Mouse (Mus musculus) forebrain, embryonic 12.5 days (tissue): ENCODE measurements around the gene Wdr41. TPM values are rescaled to one million over a fixed set of nuclear protein-coding genes. Genes with fewer than 3 reads are reported as not detected.
A peak's percentile ranks its signal among the peaks of the same experiment; 100 is the strongest.

Source experiments
- ATAC-seq: fragments of 200-750 bp; cut with Nextera tagmentation; 2 replicates; pipeline ENCODE4 v1.8.0; 2017; ENCODE audit warnings: moderate TSS enrichment; ENCODE audit not compliant: low FRiP score
- H3K27ac ChIP-seq: fragments of 300-500 bp; sonication (generic); 2 replicates; pipeline ENCODE4 v1.5.1; 2016; ENCODE audit warnings: mild to moderate bottlenecking
- H3K27me3 ChIP-seq: fragments of 300-500 bp; sonication (generic); 2 replicates; pipeline ENCODE4 v1.6.1; 2016; ENCODE audit warnings: mild to moderate bottlenecking
- H3K36me3 ChIP-seq: fragments of 300-500 bp; sonication (generic); replicated peaks from 2 replicates; pipeline ENCODE4 v1.6.1; 2016; ENCODE audit warnings: mild to moderate bottlenecking
- H3K4me1 ChIP-seq: fragments of 300-500 bp; sonication (generic); 2 replicates; pipeline ENCODE4 v1.6.1; 2016
- H3K4me2 ChIP-seq: fragments of 300-500 bp; sonication (generic); 2 replicates; pipeline ENCODE4 v1.6.1; 2016; ENCODE audit warnings: mild to moderate bottlenecking, moderate library complexity
- H3K4me3 ChIP-seq: fragments of 300-500 bp; sonication (generic); replicated peaks from 2 replicates; pipeline ENCODE4 v1.5.1; 2016; ENCODE audit warnings: mild to moderate bottlenecking
- H3K9ac ChIP-seq: fragments of 300-500 bp; sonication (generic); 2 replicates; pipeline ENCODE4 v1.6.1; 2016; ENCODE audit warnings: mild to moderate bottlenecking
- H3K9me3 ChIP-seq: fragments of 300-500 bp; sonication (generic); 2 replicates; pipeline ENCODE4 v1.6.1; 2016
- WGBS: fragments of 180-500 bp; shearing (Covaris S2); methylation state at CpG from one replicate; pipeline ENCODE4 v1.1.7; 2016; 5-methylcytosine and 5-hydroxymethylcytosine counted together
- polyA plus RNA-seq: library from polyadenylated mRNA; unstranded; fragments of >200 nt; fragmentation: Nextera tagmentation; extraction: Ambion mirVana; gene quantifications from 2 replicates; pipeline ENCODE4 v1.2.1, GENCODE M21; 2016

Wdr41 gene
- polyA plus RNA-seq, 1 experiment from 2014 or later = 23.5 TPM

- H3K9ac ChIP-seq = no peak overlapping the region
- WGBS = 83% methylated on average over 9 of the region's 9 CpGs
- H3K9me3 ChIP-seq = no peaks in the 10 kb centered on the region
- H3K4me2 ChIP-seq = no peak overlapping the region
- no peaks in the 10 kb centered on the region for H3K27me3 ChIP-seq
- no peak overlapping the region for H3K4me3 ChIP-seq
- no peak for ATAC-seq
- H3K36me3 ChIP-seq = no peaks in the 10 kb centered on the region
- H3K27ac ChIP-seq = no peak overlapping the region
- no peaks in the 10 kb centered on the region for H3K4me1 ChIP-seq
Observed at GRCm38 (mm10) chr13:95040140-95040738, 64.1 kb downstream of the Wdr41 start.

DNA sequence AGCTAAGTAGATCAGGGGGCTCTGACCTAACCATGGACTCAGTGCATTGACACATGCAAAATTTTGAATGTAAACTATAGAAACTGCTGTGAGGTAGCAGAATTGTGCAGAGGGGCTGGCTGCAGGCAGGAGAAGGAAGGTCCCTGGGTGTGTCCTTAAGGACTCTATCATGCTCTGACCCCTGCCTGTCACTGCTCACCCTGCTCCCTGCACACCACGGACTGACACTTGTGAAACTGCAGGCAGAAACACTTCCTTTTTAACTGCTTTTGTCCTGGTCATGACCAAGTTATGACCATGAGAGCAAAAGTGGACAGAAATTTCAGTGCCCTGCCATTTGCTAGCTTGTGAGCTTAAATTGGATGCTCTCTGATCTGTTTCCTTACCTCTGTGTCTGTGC, 68.0 kb downstream of the Wdr41 start:
- WGBS = 45% methylated on average over 1 of the region's 1 CpGs
- Histone ChIP-seq H3K27ac (no peak overlapping the region), H3K4me2 (no peak overlapping the region), H3K27me3 (no peaks in the 10 kb centered on the region), H3K4me1 (no peaks in the 10 kb centered on the region), H3K4me3 (no peak overlapping the region), H3K36me3 (no peaks in the 10 kb centered on the region), H3K9ac (no peak overlapping the region), H3K9me3 (no peaks in the 10 kb centered on the region)
- no peak for ATAC-seq

- Histone ChIP-seq H3K36me3 (no peaks in the 10 kb centered on the region), H3K4me1 (no peaks in the 10 kb centered on the region), H3K9ac (no peak overlapping the region), H3K9me3 (no peaks in the 10 kb centered on the region), H3K27me3 (no peaks in the 10 kb centered on the region), H3K4me3 (no peak overlapping the region), H3K4me2 (no peak overlapping the region), H3K27ac (no peak overlapping the region)
- WGBS = 82% methylated on average over 4 of the region's 4 CpGs
- ATAC-seq = no peak
Observed at GRCm38 (mm10) chr13:95050398-95050797, 74.3 kb downstream of the Wdr41 start.

DNA sequence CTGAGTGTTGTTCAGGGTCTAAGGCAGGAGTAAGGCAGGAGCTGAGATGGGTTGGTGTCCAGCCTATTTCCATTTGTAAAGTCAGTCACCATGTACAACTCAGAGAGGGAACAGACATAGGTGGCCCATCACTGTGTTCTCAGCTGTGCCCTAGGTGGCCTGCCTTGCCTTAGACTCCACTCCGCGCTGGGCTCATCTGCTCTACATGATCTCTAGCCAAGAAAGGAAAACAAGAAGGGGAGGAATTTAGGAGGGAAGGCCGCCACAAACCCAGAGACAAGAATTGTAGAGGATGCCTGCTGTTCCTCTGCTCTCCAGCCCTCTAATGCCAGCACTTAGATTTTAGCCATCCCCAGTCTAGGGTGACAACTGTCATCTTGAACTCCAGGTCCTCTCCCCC, 76.3 kb downstream of the Wdr41 start:
- no peaks in the 10 kb centered on the region for H3K27me3 ChIP-seq
- no peak overlapping the region for H3K4me2 ChIP-seq
- no peaks in the 10 kb centered on the region for H3K9me3 ChIP-seq
- no peak overlapping the region for H3K27ac ChIP-seq
- H3K4me1 ChIP-seq = no peaks in the 10 kb centered on the region
- no peak for ATAC-seq
- no peaks in the 10 kb centered on the region for H3K36me3 ChIP-seq
- no peak overlapping the region for H3K4me3 ChIP-seq
- H3K9ac ChIP-seq = no peak overlapping the region
- 91% methylated on average over 3 of the region's 3 CpGs for WGBS

DNA sequence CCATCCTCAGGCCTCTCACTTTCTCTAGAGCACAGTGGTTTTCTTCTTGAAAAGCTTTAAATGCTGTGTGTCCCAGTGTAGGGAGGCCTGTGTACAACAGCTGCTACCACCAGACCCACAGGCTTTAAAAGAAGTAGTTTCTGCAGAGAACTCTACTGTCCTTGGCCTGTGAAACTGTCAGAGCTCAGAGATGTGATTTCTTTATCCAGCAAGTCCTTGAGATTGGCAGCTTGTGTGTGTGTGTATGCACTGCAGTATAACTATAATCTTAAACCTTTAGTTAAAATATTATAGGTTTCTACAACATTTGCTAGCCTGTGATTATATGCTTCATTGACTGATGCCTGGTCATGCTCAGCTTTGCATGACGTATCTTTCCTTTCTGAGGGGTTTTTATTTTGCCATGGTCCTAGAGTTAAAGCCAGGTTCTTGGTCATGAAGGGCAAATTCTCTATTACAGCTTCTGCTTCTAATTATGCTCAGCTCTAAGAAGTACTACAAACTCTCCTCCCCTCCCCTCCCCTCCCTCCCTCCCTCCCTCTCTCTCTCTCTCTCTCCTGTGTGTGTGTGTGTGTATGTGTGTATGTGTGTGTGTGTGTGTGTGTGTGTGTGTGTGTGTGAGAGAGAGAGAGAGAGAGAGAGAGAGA, 79.7 kb downstream of the Wdr41 start:
- H3K4me3 ChIP-seq = no peak overlapping the region
- no peaks in the 10 kb centered on the region for H3K4me1 ChIP-seq
- no peaks in the 10 kb centered on the region for H3K36me3 ChIP-seq
- 71% methylated on average over 1 of the region's 1 CpGs for WGBS
- no peak overlapping the region for H3K27ac ChIP-seq
- no peak overlapping the region for H3K4me2 ChIP-seq
- H3K9me3 ChIP-seq = no peaks in the 10 kb centered on the region
- H3K9ac ChIP-seq = 0 out of 2 replicates have a peak overlapping the region, but pooled peaks have one; percentile 12
- no peak for ATAC-seq
- no peaks in the 10 kb centered on the region for H3K27me3 ChIP-seq

- Histone ChIP-seq H3K36me3 (no peaks in the 10 kb centered on the region), H3K9me3 (no peaks in the 10 kb centered on the region), H3K4me2 (no peak overlapping the region), H3K27me3 (no peaks in the 10 kb centered on the region), H3K9ac (no peak overlapping the region), H3K4me3 (no peak overlapping the region), H3K4me1 (no peaks in the 10 kb centered on the region), H3K27ac (no peak overlapping the region)
- WGBS = 89% methylated on average over 11 of the region's 11 CpGs
- no peak for ATAC-seq
Observed at GRCm38 (mm10) chr13:95056501-95057280, 80.5 kb downstream of the Wdr41 start.

- no peak for ATAC-seq
- H3K36me3 ChIP-seq = no peaks in the 10 kb centered on the region
- no peak overlapping the region for H3K4me2 ChIP-seq
- 83% methylated on average over 4 of the region's 4 CpGs for WGBS
- H3K9ac ChIP-seq = no peak overlapping the region
- H3K27me3 ChIP-seq = no peaks in the 10 kb centered on the region
- no peak overlapping the region for H3K27ac ChIP-seq
- no peaks in the 10 kb centered on the region for H3K4me1 ChIP-seq
- H3K4me3 ChIP-seq = no peak overlapping the region
- H3K9me3 ChIP-seq = no peaks in the 10 kb centered on the region
Observed at GRCm38 (mm10) chr13:95058885-95059284, 82.7 kb downstream of the Wdr41 start.

DNA sequence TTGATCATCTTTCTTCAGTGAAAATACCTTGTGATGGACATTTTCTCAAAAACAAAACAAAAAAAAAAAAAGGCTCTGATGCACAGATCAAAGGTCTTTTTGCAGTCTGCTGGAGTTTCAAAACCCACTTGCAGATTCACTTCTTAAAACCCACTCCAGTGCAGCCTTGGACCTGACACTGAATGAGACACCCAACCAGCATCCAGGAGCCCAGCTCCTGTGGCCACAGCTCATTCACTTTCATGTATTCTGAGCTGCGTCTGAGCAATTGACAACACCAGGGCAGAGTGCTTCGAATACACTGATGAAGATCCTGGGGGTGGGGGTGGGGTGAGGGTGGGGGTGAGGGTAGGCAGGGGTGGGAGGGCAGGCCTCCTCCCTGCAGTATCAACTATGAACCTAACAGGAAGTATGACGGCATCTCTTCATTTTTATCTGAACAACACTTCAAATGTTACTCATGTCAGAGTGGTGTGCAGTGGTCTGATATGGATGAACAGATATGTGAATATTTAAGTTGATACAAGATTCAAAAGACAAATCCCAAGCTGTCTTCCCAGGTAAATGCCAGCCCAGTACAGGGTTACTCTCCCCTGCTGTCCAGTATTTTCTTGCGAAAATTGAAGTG, 87.4 kb downstream of the Wdr41 start:
- no peak overlapping the region for H3K9ac ChIP-seq
- WGBS = 76% methylated on average over 4 of the region's 4 CpGs
- no peak overlapping the region for H3K4me2 ChIP-seq
- peaks cover 5% of the 10 kb centered on the region for H3K4me1 ChIP-seq
- no peak overlapping the region for H3K27ac ChIP-seq
- no peaks in the 10 kb centered on the region for H3K36me3 ChIP-seq
- no peak overlapping the region for H3K4me3 ChIP-seq
- no peaks in the 10 kb centered on the region for H3K9me3 ChIP-seq
- ATAC-seq = no peak
- no peaks in the 10 kb centered on the region for H3K27me3 ChIP-seq

- H3K27ac ChIP-seq = no peak overlapping the region
- no peaks in the 10 kb centered on the region for H3K27me3 ChIP-seq
- H3K4me2 ChIP-seq = no peak overlapping the region
- WGBS = 71% methylated on average over 6 of the region's 6 CpGs
- peaks cover 5% of the 10 kb centered on the region for H3K4me1 ChIP-seq
- no peaks in the 10 kb centered on the region for H3K9me3 ChIP-seq
- H3K9ac ChIP-seq = no peak overlapping the region
- no peak overlapping the region for H3K4me3 ChIP-seq
- H3K36me3 ChIP-seq = no peaks in the 10 kb centered on the region
- ATAC-seq = no peak
Observed at GRCm38 (mm10) chr13:95067854-95068253, 91.7 kb downstream of the Wdr41 start.

DNA sequence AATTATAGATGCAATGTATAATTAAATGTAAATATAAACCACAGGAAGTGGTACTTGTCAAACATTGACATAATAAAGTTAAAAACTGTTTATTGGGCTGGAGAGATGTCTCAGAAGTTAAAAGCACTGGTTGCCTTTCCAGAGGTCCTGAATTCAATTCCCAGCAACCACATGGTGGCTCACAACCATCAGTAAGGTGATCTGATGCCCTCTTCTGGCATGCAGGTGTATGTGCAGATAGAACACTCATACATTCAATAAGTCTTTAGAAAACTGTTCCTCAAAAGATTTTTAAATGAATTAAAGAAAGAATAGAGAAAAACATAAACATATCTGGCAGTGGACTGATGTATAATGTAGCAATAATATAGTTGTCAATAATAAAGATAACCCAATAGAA, 94.1 kb downstream of the Wdr41 start:
- Histone ChIP-seq H3K4me2 (no peak overlapping the region), H3K9me3 (no peaks in the 10 kb centered on the region), H3K27ac (no peak overlapping the region), H3K27me3 (no peaks in the 10 kb centered on the region), H3K36me3 (no peaks in the 10 kb centered on the region), H3K9ac (no peak overlapping the region), H3K4me3 (no peak overlapping the region), H3K4me1 (peaks cover 7% of the 10 kb centered on the region)
- ATAC-seq = no peak
